Mouse (Mus musculus) thymus, postnatal 36 days (tissue): ENCODE data around the gene Slc10a1.

Experiments
- DNase-seq, 2 experiments: peaks; one replicate each; pipeline ENCODE4 v3.0.0; 2022; ENCODE audit warnings: mixed read lengths in 2 of 2

Slc10a1 gene

GRCm38 (mm10) chr12:80926550-80926949 is 42.0 kb downstream of the Slc10a1 start:
- no peak for DNase-seq

GRCm38 (mm10) chr12:80925919-80926318 is 42.6 kb downstream of the Slc10a1 start:
- no peak for DNase-seq

- DNase-seq = no peak
These were observed 44.3 kb downstream of the Slc10a1 start for GRCm38 (mm10) chr12:80924205-80924604.

GRCm38 (mm10) chr12:80923602-80924001 is 44.9 kb downstream of the Slc10a1 start:
- DNase-seq = no peak

GRCm38 (mm10) chr12:80922869-80923268 is 45.6 kb downstream of the Slc10a1 start:
- DNase-seq = no peak

GRCm38 (mm10) chr12:80921301-80921700 is 47.2 kb downstream of the Slc10a1 start:
- no peak for DNase-seq

- DNase-seq = peak; percentile 56 to 62
These were observed 50.7 kb downstream of the Slc10a1 start for GRCm38 (mm10) chr12:80917764-80918163.

- DNase-seq = no peak
These were observed 58.9 kb downstream of the Slc10a1 start for GRCm38 (mm10) chr12:80909631-80910030.
